Mouse (Mus musculus) midbrain, embryonic 14.5 days (tissue): ENCODE measurements at regions not wholly inside any gene's neighbourhood (a gene's known extent, or its start where the extent isn't known, plus 50 kb on each side); places are given as distances from the start of the nearest gene placed in this dataset.

Source experiments
- ATAC-seq: fragments of 200-750 bp; cut with Nextera tagmentation; 2 replicates; pipeline ENCODE4 v1.8.0; 2017; ENCODE audit warnings: moderate number of reproducible peaks, moderate library complexity; ENCODE audit not compliant: low FRiP score, low TSS enrichment
- DNase-seq: peaks from one replicate; pipeline ENCODE4 v3.0.0-alpha.2; 2015
- H3K27ac ChIP-seq: fragments of 300-500 bp; sonication (generic); replicated peaks from 2 replicates; pipeline ENCODE4 v1.5.1; 2014; ENCODE audit warnings: mild to moderate bottlenecking, low read depth, low read length, moderate library complexity
- H3K27me3 ChIP-seq: fragments of 300-500 bp; sonication (generic); 2 replicates; pipeline ENCODE4 v1.6.1; 2014; ENCODE audit warnings: low read length, control low read depth, mixed read lengths; ENCODE audit not compliant: control insufficient read depth, insufficient read depth
- H3K36me3 ChIP-seq: fragments of 300-500 bp; sonication (generic); 2 replicates; pipeline ENCODE4 v1.6.1; 2014; ENCODE audit warnings: low read length, control low read depth; ENCODE audit not compliant: control insufficient read depth, insufficient read depth
- H3K4me1 ChIP-seq: fragments of 300-500 bp; sonication (generic); 2 replicates; pipeline ENCODE4 v1.6.1; 2014; ENCODE audit warnings: mild to moderate bottlenecking, antibody characterized with exemption, low read length, control low read depth; ENCODE audit not compliant: control insufficient read depth, insufficient read depth
- H3K4me2 ChIP-seq: fragments of 300-500 bp; sonication (generic); 2 replicates; pipeline ENCODE4 v1.6.1; 2014; ENCODE audit warnings: mild to moderate bottlenecking, low read length, moderate library complexity
- H3K4me3 ChIP-seq: fragments of 300-500 bp; sonication (generic); replicated peaks from 2 replicates; pipeline ENCODE4 v1.5.1; 2014; ENCODE audit warnings: low read depth, low read length
- H3K9ac ChIP-seq: fragments of 300-500 bp; sonication (generic); replicated peaks from 2 replicates; pipeline ENCODE4 v1.6.1; 2014; ENCODE audit warnings: mild to moderate bottlenecking, low read length, moderate library complexity
- H3K9me3 ChIP-seq: fragments of 300-500 bp; sonication (generic); 2 replicates; pipeline ENCODE4 v1.6.1; 2016; ENCODE audit warnings: low read length, control low read depth, mixed read lengths; ENCODE audit not compliant: control insufficient read depth
- WGBS: fragments of 180-500 bp; shearing (Covaris S2); extraction: QIAGEN DNeasy Blood & Tissue Kit; methylation state at CpG from one replicate; pipeline ENCODE4 v1.1.7; 2014; 5-methylcytosine and 5-hydroxymethylcytosine counted together

DNA sequence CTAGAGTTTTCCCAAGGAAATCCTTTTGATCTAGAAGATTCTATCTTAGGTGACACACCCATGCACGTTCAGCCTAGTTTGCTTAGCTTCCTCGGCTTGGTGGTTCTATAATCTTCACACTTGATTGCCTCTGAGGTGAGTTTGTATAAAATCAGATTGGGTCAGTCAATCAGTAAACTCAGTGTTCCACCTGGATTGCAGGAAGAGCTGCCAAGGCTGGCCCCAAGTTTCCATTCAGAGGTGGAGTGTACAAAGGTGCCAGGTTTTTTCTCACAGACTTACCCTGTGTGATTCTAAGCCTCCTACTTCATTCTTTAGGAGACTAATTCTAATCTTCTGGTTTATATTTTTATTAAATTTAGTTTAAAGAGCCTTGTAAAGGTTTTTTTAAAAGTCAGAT lies 95.6 kb upstream of the Zeb2 start:
- no peak for ATAC-seq
- Histone ChIP-seq H3K4me2 (no peak overlapping the region), H3K36me3 (no peaks in the 10 kb centered on the region), H3K27ac (no peak overlapping the region), H3K9ac (no peak overlapping the region), H3K4me3 (no peak overlapping the region), H3K9me3 (no peaks in the 10 kb centered on the region), H3K4me1 (no peaks in the 10 kb centered on the region), H3K27me3 (no peaks in the 10 kb centered on the region)
- WGBS, result 69% methylated on average over 2 of the region's 2 CpGs
- no peak for DNase-seq

DNA sequence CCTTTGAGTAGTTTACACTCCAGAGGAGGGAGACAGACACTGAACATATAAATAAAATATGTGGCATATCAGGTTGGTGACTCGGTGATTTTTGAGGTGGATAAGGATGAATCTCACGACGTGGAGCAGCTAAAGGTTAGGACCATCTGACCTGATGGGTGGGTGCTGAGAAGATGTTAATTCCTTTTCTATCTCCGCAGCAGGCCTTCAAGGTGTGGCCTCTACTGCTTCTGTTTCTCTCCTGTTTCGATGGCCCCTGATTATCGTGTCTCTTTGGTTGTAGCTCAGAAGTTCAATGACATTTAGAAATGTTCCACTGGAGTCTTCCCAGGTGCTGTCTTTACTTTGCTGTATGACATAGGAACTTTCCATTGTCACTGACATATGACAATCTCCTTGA lies 91.3 kb upstream of the Zeb2 start:
- 90% methylated on average over 6 of the region's 6 CpGs for WGBS
- H3K4me3 ChIP-seq, result no peak overlapping the region
- no peaks in the 10 kb centered on the region for H3K9me3 ChIP-seq
- ATAC-seq (no peak), DNase-seq (no peak)
- no peaks in the 10 kb centered on the region for H3K27me3 ChIP-seq
- H3K27ac ChIP-seq, result no peak overlapping the region
- no peaks in the 10 kb centered on the region for H3K36me3 ChIP-seq
- no peak overlapping the region for H3K4me2 ChIP-seq
- H3K9ac ChIP-seq, result no peak overlapping the region
- H3K4me1 ChIP-seq, result peaks cover 6% of the 10 kb centered on the region

DNA sequence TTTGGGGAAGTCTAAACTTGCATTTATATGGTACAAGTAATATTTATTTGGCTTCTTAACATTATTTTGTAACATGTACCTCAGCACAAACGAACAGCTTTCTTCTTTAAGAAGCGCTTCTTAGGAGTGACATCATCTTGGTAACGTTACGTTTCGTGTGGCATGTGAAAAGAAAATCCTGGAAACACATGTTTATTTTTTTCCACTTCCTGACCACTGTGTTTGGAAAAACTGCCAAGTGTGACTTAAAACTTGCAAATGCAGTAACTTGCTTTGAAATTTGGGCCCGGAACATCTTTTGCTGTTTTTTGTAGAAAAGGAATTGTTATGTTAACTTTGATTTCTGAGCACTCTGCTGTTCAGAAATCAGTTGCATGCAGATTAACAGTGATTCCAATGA lies 88.6 kb upstream of the Zeb2 start:
- Histone ChIP-seq H3K27ac (no peak overlapping the region), H3K36me3 (no peaks in the 10 kb centered on the region), H3K4me1 (peaks cover 6% of the 10 kb centered on the region), H3K4me3 (no peak overlapping the region), H3K4me2 (peak overlapping the region; percentile 8; the same call in 1 of the 2 replicates), H3K9me3 (no peaks in the 10 kb centered on the region), H3K9ac (no peak overlapping the region), H3K27me3 (no peaks in the 10 kb centered on the region)
- ATAC-seq (no peak), DNase-seq (no peak)
- WGBS, result 35% methylated on average over 6 of the region's 6 CpGs

DNA sequence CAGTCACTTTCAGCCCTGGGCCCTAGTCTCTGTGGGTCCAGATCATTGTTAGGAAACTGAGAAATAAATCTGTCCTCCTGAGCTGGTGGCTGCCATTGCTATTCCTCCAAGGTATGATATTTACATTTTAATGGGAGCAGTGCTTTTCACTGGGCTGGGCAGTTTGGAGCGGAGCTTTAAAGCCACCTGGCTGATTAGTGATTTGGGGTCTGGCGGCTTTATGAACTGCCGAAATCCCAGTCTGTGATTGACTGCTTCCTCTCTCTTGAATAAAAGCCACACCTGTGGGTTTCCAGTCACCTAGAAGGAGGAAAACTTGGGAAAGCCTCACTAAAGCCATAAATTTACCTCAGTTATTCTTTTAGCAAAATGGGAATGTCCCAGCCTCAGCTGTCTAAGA lies 88.0 kb upstream of the Zeb2 start:
- WGBS, result 48% methylated on average over 3 of the region's 3 CpGs
- no peak overlapping the region for H3K4me2 ChIP-seq
- H3K36me3 ChIP-seq, result no peaks in the 10 kb centered on the region
- H3K4me1 ChIP-seq, result peaks cover 6% of the 10 kb centered on the region
- ATAC-seq, result no peak
- H3K9ac ChIP-seq, result no peak overlapping the region
- no peak overlapping the region for H3K27ac ChIP-seq
- no peak for DNase-seq
- no peaks in the 10 kb centered on the region for H3K27me3 ChIP-seq
- H3K4me3 ChIP-seq, result no peak overlapping the region
- no peaks in the 10 kb centered on the region for H3K9me3 ChIP-seq

DNA sequence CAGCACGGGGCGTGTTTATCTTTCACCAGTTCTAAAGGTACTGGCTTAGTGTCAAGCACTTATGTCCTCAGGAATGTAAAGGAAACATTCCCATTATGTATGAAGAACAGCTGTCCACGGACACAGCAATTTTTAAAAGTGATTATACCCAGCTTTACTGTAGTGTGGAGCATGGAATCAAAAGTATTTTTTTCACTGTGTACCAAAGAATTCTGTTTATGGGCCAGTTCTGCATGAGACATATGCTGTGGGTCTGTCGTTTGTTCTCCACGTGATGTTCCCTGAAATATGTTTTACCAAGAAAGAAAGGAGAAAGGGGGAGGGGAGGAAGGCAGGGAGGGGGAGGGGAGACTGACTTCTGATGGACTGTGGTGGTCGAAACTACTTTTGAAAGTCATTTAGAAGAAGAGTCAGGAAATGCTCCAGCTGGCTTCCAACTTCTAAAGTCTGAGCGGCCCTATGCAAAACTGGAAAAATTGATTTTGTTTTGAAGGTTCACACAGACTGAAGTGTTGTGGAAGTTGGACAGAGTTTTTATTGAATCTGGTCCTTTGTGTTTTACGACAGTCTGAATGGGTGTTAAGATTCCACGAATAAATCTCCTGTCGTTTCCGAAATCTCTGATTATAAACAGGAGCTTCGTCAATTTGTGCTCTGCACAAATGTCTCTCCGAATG lies 80.9 kb upstream of the Zeb2 start:
- Histone ChIP-seq H3K4me2 (no peak overlapping the region), H3K4me1 (no peaks in the 10 kb centered on the region), H3K9ac (no peak overlapping the region), H3K9me3 (no peaks in the 10 kb centered on the region), H3K4me3 (no peak overlapping the region), H3K27ac (no peak overlapping the region), H3K36me3 (no peaks in the 10 kb centered on the region), H3K27me3 (no peaks in the 10 kb centered on the region)
- ATAC-seq (no peak), DNase-seq (no peak)
- WGBS, result 77% methylated on average over 13 of the region's 13 CpGs

DNA sequence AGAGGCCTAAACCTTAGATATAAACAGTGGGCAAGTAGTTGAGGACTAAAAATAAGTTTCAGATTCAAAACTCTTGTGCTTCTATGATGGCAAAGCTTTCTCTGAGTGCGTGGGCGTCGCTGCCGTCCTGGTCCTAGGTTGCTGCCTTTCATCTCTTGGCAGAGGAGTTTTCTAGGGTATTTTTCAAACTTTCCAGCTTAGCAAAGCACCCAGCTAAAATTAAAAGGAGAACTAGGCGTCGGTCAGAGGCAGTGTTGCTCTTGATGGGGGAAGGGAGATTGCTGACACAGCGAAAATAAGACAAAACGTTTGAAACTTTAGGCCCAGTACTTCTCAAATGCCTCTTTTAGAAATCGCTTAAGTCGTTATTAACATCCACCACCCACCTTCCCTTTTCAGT lies 80.1 kb upstream of the Zeb2 start:
- Histone ChIP-seq H3K9ac (no peak overlapping the region), H3K4me3 (no peak overlapping the region), H3K4me2 (no peak overlapping the region), H3K27me3 (no peaks in the 10 kb centered on the region), H3K4me1 (no peaks in the 10 kb centered on the region), H3K9me3 (no peaks in the 10 kb centered on the region), H3K27ac (no peak overlapping the region), H3K36me3 (no peaks in the 10 kb centered on the region)
- whole genome bisulfite sequencing, result 87% methylated on average over 10 of the region's 10 CpGs
- ATAC-seq, result no peak
- no peak for DNase-seq

DNA sequence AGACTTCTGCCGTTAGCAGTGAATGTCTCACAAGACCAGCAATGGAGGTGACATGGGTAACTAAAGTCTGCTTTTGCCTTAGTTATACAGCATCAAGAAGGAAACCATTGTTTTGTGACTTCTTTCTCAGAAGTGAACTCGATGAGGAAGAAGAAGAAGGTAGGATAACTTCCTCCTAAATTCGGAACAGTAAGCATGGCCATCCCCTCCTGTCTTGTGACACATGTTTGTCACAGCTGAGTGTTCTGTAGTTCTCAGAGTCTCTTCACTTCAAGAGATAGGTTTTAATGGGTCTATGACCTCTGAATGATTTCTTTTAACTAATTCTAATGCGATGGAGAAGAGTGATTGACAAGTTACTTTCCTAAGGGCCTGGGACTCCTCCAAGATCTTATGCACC lies 79.3 kb upstream of the Zeb2 start:
- no peak for ATAC-seq
- H3K4me1 ChIP-seq, result no peaks in the 10 kb centered on the region
- no peak overlapping the region for H3K4me3 ChIP-seq
- WGBS, result 96% methylated on average over 4 of the region's 4 CpGs
- H3K36me3 ChIP-seq, result no peaks in the 10 kb centered on the region
- H3K27ac ChIP-seq, result no peak overlapping the region
- H3K9me3 ChIP-seq, result no peaks in the 10 kb centered on the region
- no peaks in the 10 kb centered on the region for H3K27me3 ChIP-seq
- no peak overlapping the region for H3K4me2 ChIP-seq
- H3K9ac ChIP-seq, result no peak overlapping the region
- DNase-seq, result no peak

DNA sequence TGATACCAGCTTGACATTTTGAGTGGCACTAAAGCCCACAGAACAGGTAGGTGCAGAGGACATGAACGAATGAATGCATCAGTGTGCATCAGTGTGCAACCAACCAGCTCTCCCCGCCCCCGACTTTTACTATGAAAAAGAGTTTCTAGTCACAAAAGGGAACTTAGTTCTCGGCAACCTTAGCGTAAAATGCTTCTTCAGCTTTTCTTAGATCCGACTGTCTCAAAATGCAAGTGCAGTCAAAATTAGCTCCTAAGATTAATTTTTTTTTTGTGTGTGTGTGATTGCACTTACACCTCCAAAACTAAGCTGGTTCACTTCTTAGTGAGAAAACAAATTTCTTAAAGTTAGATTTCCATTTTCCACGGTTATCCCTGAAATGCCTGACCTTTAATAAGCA lies 77.1 kb upstream of the Zeb2 start:
- Histone ChIP-seq H3K36me3 (no peaks in the 10 kb centered on the region), H3K4me1 (no peaks in the 10 kb centered on the region), H3K9ac (no peak overlapping the region), H3K4me3 (no peak overlapping the region), H3K27ac (no peak overlapping the region), H3K4me2 (no peak overlapping the region), H3K9me3 (no peaks in the 10 kb centered on the region), H3K27me3 (no peaks in the 10 kb centered on the region)
- ATAC-seq (no peak), DNase-seq (no peak)
- WGBS, result 53% methylated on average over 7 of the region's 7 CpGs

DNA sequence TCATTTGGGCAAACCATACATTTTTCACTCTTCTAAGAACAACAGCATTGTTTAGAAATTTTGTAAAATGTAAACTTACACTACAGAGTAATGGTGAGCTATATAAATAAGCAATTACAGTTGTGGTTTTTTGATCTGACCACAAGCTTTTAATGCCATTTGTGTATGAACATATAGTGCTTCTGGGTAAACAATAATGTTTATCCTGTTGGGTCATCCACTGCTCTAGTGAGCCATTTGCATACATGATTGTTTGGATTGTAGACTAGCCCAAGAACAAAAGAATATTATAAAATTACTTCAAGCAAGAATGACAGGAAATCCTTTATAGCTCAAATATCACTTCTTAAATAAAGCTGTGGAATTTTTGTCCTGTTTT lies 68.4 kb upstream of the Zeb2 start:
- peaks cover 10% of the 10 kb centered on the region for H3K4me1 ChIP-seq
- H3K4me3 ChIP-seq, result no peak overlapping the region
- H3K4me2 ChIP-seq, result no peak overlapping the region
- H3K9ac ChIP-seq, result no peak overlapping the region
- no peaks in the 10 kb centered on the region for H3K27me3 ChIP-seq
- ATAC-seq (no peak), DNase-seq (no peak)
- H3K27ac ChIP-seq, result no peak overlapping the region
- no peaks in the 10 kb centered on the region for H3K9me3 ChIP-seq
- no peaks in the 10 kb centered on the region for H3K36me3 ChIP-seq
